Mouse (Mus musculus) E14TG2a.4 (cell line): Measurements from ENCODE around the gene Smap2.

Experiments used
- CTCF ChIP-seq: conservative IDR thresholded peaks from 2 replicates; pipeline ENCODE4 v1.5.1; 2014; ENCODE audit warnings: low read length
- NANOG ChIP-seq: IDR thresholded peaks from 2 replicates; pipeline ENCODE4 v1.6.1; 2014; ENCODE audit warnings: borderline replicate concordance, low read length, mixed read lengths

- no peak for TF ChIP-seq CTCF
- no peak for TF ChIP-seq NANOG
Measured at GRCm38 (mm10) chr4:121023941-121024340, 6.9 kb upstream of the Smap2 start.
